Mouse (Mus musculus) erythroblast, embryonic 14.5 days (primary cell): ENCODE data around the gene Arrdc3. TPM values are rescaled to one million over a fixed set of nuclear protein-coding genes. Genes with fewer than 3 reads are reported as not detected.

Experiments
- H3K27me3 ChIP-seq: 2 replicates; pipeline ENCODE4 v1.6.1; 2012; ENCODE audit warnings: inconsistent platforms; ENCODE audit not compliant: control insufficient read depth
- H3K36me3 ChIP-seq: 2 replicates; pipeline ENCODE4 v1.6.1; 2012; ENCODE audit warnings: mild to moderate bottlenecking, inconsistent platforms; ENCODE audit not compliant: control insufficient read depth
- H3K4me1 ChIP-seq: 2 replicates; pipeline ENCODE4 v1.6.1; 2012; ENCODE audit warnings: inconsistent platforms; ENCODE audit not compliant: control insufficient read depth
- H3K4me3 ChIP-seq: replicated peaks from 2 replicates; pipeline ENCODE3; 2012; ENCODE audit warnings: moderate library complexity, mild to moderate bottlenecking, inconsistent platforms
- H3K9me3 ChIP-seq: 2 replicates; pipeline ENCODE4 v1.6.1; 2012; ENCODE audit warnings: low read length, inconsistent platforms, mixed read lengths; ENCODE audit not compliant: control insufficient read depth
- GATA1 ChIP-seq: IDR thresholded peaks from 2 replicates; pipeline ENCODE4 v1.6.1; 2012; ENCODE audit warnings: low read length, inconsistent platforms, mixed read lengths
- TAL1 ChIP-seq: IDR thresholded peaks from 3 replicates; pipeline ENCODE4 v1.6.1; 2012; ENCODE audit warnings: low read length, inconsistent platforms, mixed read lengths
- polyA plus RNA-seq: library from polyadenylated mRNA; stranded (reverse); fragments of >175 nt; gene quantifications from 2 replicates; pipeline ENCODE4 v1.2.3, GENCODE M21; 2012

Gene Arrdc3
- polyA plus RNA-seq, 1 experiment: 0.54 TPM

- no peak for TF ChIP-seq GATA1
- no peak for TF ChIP-seq TAL1
- Histone ChIP-seq H3K4me1 (no peaks in the 10 kb centered on the region), H3K36me3 (peaks cover 4% of the 10 kb centered on the region), H3K9me3 (no peaks in the 10 kb centered on the region), H3K27me3 (no peaks in the 10 kb centered on the region), H3K4me3 (no peak overlapping the region)
Measured at GRCm38 (mm10) chr13:80902796-80903195, 19.6 kb downstream of the Arrdc3 start.

- Histone ChIP-seq H3K4me1 (no peaks in the 10 kb centered on the region), H3K36me3 (no peaks in the 10 kb centered on the region), H3K9me3 (no peaks in the 10 kb centered on the region), H3K4me3 (no peak overlapping the region), H3K27me3 (no peaks in the 10 kb centered on the region)
- TF ChIP-seq GATA1 (no peak), TAL1 (no peak)
Measured at GRCm38 (mm10) chr13:80913361-80913760, 30.2 kb downstream of the Arrdc3 start.

GRCm38 (mm10) chr13:80920939-80921338 is 37.8 kb downstream of the Arrdc3 start:
- H3K4me1 ChIP-seq: no peaks in the 10 kb centered on the region
- H3K27me3 ChIP-seq: no peaks in the 10 kb centered on the region
- H3K9me3 ChIP-seq: no peaks in the 10 kb centered on the region
- no peak overlapping the region for H3K4me3 ChIP-seq
- H3K36me3 ChIP-seq: no peaks in the 10 kb centered on the region
- no peak for TF ChIP-seq GATA1
- no peak for TF ChIP-seq TAL1

- Histone ChIP-seq H3K4me1 (no peaks in the 10 kb centered on the region), H3K36me3 (no peaks in the 10 kb centered on the region), H3K9me3 (no peaks in the 10 kb centered on the region), H3K4me3 (no peak overlapping the region), H3K27me3 (no peaks in the 10 kb centered on the region)
- no peak for TF ChIP-seq TAL1
- no peak for TF ChIP-seq GATA1
Measured at GRCm38 (mm10) chr13:80921593-80922327, 38.6 kb downstream of the Arrdc3 start.

- TF ChIP-seq GATA1 (no peak), TAL1 (no peak)
- Histone ChIP-seq H3K4me1 (peaks cover 4% of the 10 kb centered on the region), H3K9me3 (no peaks in the 10 kb centered on the region), H3K4me3 (no peak overlapping the region), H3K36me3 (no peaks in the 10 kb centered on the region), H3K27me3 (no peaks in the 10 kb centered on the region)
Measured at GRCm38 (mm10) chr13:80928187-80928586, 45.0 kb downstream of the Arrdc3 start.

- Histone ChIP-seq H3K36me3 (no peaks in the 10 kb centered on the region), H3K27me3 (no peaks in the 10 kb centered on the region), H3K4me3 (no peak overlapping the region), H3K4me1 (peaks cover 4% of the 10 kb centered on the region), H3K9me3 (no peaks in the 10 kb centered on the region)
- TF ChIP-seq GATA1 (no peak), TAL1 (no peak)
Measured at GRCm38 (mm10) chr13:80930030-80930429, 46.8 kb downstream of the Arrdc3 start.

GRCm38 (mm10) chr13:80932816-80933402 is 49.7 kb downstream of the Arrdc3 start:
- Histone ChIP-seq H3K27me3 (no peaks in the 10 kb centered on the region), H3K36me3 (no peaks in the 10 kb centered on the region), H3K4me1 (peaks cover 4% of the 10 kb centered on the region), H3K9me3 (no peaks in the 10 kb centered on the region), H3K4me3 (no peak overlapping the region)
- TF ChIP-seq GATA1 (no peak), TAL1 (no peak)

- H3K27me3 ChIP-seq: no peaks in the 10 kb centered on the region
- no peaks in the 10 kb centered on the region for H3K4me1 ChIP-seq
- TF ChIP-seq TAL1 (no peak), GATA1 (no peak)
- no peaks in the 10 kb centered on the region for H3K36me3 ChIP-seq
- H3K9me3 ChIP-seq: no peaks in the 10 kb centered on the region
- H3K4me3 ChIP-seq: no peak overlapping the region
Measured at GRCm38 (mm10) chr13:80936426-80936825, 53.2 kb downstream of the Arrdc3 start.

- no peaks in the 10 kb centered on the region for H3K4me1 ChIP-seq
- no peaks in the 10 kb centered on the region for H3K36me3 ChIP-seq
- no peaks in the 10 kb centered on the region for H3K9me3 ChIP-seq
- TF ChIP-seq TAL1 (no peak), GATA1 (no peak)
- H3K4me3 ChIP-seq: no peak overlapping the region
- H3K27me3 ChIP-seq: no peaks in the 10 kb centered on the region
Measured at GRCm38 (mm10) chr13:80939228-80939627, 56.0 kb downstream of the Arrdc3 start.
